Mouse (Mus musculus): ENCODE measurements at regions not wholly inside any gene's neighbourhood (a gene's known extent, or its start where the extent isn't known, plus 50 kb on each side); places are given as distances from the start of the nearest gene placed in this dataset.

- in situ Hi-C loops (cut with MboI, MseI), result no loop called here
Measured at GRCm38 (mm10) chr13:18063677-18064076, 70.5 kb upstream of the Yae1d1 start.

- in situ Hi-C loops (cut with MboI, MseI), result no loop called here
Measured at GRCm38 (mm10) chr13:18060265-18060664, 67.1 kb upstream of the Yae1d1 start.

- in situ Hi-C loops (cut with MboI, MseI), result loop anchor here (5.0 kb wide), 1 partner anchor 640 kb away; no protein-coding TSS in a partner anchor
Measured at GRCm38 (mm10) chr13:18057231-18057912, 64.2 kb upstream of the Yae1d1 start.

- in situ Hi-C loops (cut with MboI, MseI), result loop anchor here (5.0 kb wide), 1 partner anchor 640 kb away; no protein-coding TSS in a partner anchor
Measured at GRCm38 (mm10) chr13:18056816-18057215, 63.7 kb upstream of the Yae1d1 start.

- in situ Hi-C loops (cut with MboI, MseI), result no loop called here
Measured at GRCm38 (mm10) chr13:18043154-18043553, 50.0 kb upstream of the Yae1d1 start.

Measured in T-helper 2 cell (primary cell).